Mouse (Mus musculus) B cell, adult 2 months (primary cell): ENCODE measurements around the gene Slc4a3.

Experiments
- DNase-seq, 2 experiments: peaks; one replicate each; pipeline ENCODE4 v3.0.0; 2022

The Slc4a3 gene

DNA sequence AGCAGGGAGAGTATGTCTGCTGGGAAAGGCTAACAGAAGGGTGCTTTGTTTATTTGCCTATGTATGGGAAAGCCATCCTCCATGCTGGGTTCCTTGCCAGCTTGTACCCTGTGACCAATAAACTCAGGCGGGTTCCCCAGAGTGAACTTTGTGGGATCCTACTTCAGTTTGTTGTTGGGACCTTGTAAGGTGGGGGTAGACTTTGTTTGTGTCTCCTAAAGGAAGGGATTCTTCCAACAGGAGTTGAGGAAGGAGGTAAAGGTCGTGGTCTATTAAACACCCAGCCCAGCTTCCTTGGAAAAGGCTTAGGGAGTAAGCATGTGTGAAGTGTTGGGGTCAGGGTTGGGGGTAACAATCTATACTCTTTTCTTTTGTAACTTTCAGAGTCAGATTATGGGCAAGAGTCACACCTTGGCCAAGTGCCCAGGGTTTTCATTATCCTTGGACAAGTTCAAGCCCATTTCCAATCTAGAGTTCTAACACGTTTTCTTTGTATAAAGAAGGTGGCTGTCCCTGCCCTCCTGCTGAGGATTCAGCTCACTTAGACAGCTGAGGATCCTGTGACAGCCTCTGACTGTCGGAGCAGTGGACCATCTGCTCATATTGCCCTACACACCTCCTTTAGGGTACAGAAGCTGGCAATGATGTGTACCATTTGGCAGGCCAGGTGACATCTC is 15.3 kb downstream of the Slc4a3 start:
- DNase-seq = no peak

DNA sequence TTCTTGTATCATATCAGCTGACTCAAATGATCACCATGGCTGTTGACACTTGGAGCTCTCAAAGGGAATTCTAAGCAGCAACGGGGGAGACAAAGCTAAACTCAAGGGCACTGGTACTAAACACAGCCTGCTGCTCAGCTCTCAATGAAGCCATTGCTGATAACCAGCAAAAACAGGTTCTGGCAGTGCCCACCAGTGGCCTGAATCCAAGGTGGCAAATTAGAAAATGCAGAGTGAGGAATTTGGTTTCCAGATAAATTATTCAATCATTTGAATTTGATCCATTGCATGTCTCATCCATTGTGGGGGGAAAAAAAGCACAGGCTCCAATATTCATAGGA is 15.8 kb downstream of the Slc4a3 start:
- DNase-seq = no peak

DNA sequence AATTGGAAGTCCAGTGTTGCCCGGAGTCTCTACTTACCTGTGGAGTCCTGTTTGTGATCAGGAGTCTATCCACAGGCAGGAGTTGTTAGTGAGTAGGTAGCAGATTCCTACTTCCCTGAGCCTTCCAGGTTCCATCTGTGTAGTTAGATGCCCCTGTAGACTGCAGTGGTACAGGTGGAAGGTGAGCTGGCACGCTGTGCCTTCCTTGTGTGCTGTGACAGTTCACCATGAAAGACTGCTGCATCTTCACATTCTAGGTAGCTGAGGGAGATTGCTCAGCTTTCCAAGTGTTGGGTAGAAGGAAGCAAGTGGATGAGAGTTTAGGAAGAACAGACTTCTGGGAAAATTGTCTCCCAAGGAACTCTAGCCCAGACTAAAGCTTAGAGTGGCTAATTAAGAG is 18.0 kb downstream of the Slc4a3 start:
- DNase-seq = no peak

DNA sequence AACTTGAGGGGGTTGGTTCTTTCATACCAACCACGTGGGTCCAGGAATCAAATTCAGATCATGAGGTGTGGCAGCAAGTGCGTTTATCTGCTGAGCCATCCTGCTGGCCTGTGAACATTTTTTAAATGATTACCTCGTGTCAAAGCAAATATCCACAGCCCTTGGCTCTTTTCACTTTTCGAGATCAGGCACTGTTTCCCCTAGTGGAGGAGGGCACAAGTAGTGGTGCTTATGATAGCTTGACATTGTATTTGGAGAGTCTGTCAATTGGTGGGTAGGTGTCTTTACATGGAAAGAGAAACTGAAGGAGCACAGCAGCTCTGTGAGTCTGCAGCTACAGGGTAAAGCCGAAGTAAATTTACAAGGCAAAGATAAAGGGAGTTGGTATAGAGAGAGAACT is 18.9 kb downstream of the Slc4a3 start:
- DNase-seq = peak in 1 of 2 experiments; percentile 30

GRCm38 (mm10) chr1:75565616-75566015 is 19.6 kb downstream of the Slc4a3 start:
- peak; percentile 75 to 77 for DNase-seq

GRCm38 (mm10) chr1:75570403-75570802 is 24.3 kb downstream of the Slc4a3 start:
- no peak for DNase-seq

GRCm38 (mm10) chr1:75572776-75573175 is 26.7 kb downstream of the Slc4a3 start:
- DNase-seq = no peak

DNA sequence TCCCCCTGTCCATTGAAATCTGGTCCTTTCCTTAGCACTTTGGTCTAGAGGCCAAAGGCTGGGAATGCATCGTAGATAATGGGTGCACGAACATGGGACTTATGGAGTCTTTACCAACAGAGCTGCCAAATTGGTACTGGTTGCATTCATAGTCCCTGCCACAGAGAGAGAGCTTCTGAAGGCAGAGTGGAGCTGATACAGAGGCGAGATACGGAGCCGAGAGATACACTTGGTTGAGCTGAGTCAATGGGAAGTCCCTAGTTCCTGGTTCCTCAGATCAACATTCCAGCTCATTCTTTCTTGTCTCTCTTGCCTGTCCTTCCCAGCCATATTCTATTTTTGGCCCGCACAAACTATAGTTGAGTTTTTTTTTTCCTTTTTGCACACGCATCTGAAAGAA is 27.6 kb downstream of the Slc4a3 start:
- no peak for DNase-seq

DNA sequence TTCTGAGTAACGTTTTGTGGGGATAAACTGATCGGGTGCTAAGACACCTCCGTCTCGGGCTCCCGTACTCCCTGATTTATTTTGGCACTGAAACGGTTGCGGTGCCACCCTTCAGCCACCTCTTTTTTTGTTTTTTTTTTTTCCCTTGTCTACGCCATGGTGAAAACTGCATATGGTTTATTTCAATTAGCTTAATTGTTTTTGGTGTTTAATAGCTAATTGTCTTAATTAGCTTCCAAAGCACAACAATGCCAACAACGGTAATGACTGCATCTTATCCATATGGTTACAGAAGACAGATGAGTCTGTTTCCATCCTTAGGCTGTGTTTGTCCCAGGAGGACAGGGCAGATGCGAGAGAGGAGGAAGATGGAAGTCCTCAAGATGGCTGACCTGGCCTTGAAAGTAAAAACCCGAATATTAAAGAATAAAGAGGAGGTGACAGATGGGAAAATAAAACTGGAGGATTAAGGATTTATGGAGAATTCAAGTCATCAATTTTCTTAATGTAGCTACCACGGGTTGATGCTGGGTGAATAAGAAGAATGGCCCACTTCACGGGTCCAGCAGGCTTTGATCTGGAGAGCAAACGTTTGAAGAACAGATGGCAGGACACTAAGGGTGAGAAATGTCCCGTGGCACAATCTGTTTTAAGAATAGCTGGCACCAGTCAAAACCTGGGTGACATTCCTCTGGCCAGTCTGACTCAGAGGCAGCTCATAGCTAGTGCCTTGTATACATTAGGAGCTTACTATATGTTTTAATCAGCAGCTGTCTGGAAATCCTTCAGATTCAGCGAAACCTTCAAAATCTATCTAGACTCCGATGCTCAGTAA is 28.6 kb downstream of the Slc4a3 start:
- DNase-seq = no peak

- no peak for DNase-seq
Observed at GRCm38 (mm10) chr1:75581936-75582624, 36.0 kb downstream of the Slc4a3 start.

DNA sequence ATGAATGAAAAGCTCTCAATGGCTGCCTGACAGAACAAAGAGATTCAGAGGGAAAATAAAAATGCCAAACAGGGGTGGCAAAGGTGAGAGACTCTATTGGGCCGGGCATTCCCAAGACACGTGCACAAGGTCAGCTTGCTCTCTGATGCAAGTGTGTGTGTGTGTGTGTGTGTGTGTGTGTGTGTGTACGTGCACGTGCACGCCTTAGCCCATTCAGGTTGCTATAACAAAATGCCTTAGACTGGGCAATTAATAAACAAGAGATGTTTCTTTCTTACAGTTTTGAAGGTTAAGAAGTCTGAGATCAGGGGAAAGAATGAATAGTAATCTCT is 36.5 kb downstream of the Slc4a3 start:
- DNase-seq = no peak

DNA sequence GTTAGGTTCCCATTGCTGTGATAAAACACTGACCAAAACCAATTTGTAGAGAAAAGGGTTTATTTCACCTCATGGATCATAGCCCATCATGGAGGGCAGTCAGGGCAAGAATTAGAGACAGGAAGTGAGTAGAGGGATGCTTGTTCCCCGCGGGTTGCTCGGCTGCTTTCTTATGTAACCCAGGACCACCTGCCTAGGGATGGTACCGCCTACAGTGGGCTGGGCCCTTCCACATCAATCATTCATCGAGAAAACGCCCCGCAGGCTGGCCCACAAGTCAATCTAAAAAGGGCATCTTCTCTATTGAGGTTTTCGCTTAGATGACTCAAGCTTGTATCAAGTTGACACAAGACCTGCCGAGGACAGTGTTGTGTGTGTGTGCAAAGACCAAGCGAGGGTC is 37.0 kb downstream of the Slc4a3 start:
- no peak for DNase-seq

DNA sequence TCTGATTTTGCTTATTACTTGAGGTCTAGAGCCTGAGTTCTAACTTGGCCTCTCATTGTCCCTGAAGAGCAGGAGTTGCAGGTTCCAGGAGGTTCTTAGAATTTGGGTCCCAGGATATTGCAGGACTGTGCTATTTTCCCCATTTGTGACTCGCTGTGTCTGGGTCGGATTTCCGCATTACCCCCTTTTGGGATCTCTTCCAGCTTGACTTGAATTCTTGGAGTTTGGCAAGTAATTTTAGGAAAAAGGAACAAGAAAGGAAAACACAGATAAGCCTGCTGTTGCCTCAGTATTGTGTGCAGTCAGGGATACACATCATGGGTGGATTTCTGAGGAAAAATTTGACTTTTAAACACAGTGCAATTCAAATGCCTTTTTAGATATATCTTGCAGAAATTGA is 40.7 kb downstream of the Slc4a3 start:
- no peak for DNase-seq

- no peak for DNase-seq
Observed at GRCm38 (mm10) chr1:75587738-75588719, 42.0 kb downstream of the Slc4a3 start.

DNA sequence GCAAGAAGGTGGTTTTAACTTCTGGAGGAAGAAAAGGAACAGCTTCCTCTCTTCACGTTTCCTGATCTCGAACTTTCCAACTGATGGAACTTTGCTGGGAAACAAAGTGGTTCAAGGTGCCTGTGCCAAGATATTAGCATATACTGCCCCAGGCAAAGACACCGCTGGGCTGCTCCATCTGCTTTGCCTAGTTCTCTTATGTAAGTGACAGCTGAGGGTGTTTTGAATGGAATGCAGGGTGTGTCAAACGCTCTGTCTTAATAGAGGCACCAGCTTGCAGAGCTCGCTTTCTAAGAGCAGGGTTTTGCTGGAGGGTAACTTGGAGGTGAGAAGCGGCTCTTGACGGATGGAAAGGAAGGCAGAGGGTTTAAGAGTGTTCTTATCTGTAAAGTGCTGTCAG is 42.8 kb downstream of the Slc4a3 start:
- no peak for DNase-seq

DNA sequence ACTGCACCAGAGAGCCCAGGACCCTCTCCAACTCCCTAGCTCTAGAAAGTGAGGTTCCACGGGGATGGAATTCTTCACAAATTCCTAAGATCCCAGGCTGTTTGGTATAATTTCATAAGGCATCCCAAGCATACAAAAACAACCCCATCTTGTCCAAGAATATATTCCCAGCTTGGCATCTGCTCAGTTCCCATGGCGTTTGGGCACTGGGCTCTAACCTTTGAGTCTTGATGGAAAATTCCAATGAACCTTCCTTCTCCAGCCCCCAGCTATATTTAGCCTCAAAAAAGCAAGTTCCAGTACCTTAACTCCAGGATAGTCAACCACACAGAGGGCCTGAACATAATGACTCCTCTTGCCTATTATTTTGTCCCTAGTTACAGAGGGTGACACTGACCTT is 43.9 kb downstream of the Slc4a3 start:
- no peak for DNase-seq

- no peak for DNase-seq
Observed at GRCm38 (mm10) chr1:75593956-75594355, 47.9 kb downstream of the Slc4a3 start.

DNA sequence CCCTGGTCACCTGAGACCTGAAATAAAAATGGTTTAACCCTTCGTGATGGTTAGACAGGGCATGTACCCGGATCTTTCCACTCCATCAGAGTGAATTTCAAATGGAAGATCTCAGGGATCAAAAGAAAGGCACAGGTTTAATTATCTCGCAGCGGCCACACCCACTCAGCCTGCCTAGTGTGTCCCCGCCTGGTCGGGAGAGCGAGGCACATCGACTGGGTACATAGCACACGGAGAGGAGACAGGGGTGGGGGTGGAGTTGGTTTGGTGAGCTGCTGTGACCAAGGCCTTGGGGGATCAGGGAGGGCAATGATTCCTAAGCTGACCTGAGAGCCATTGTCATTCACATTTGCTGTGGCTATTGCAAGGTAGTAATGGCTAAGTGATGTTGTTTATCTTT is 48.8 kb downstream of the Slc4a3 start:
- no peak for DNase-seq

- no peak for DNase-seq
Observed at GRCm38 (mm10) chr1:75595930-75596329, 49.9 kb downstream of the Slc4a3 start.

DNA sequence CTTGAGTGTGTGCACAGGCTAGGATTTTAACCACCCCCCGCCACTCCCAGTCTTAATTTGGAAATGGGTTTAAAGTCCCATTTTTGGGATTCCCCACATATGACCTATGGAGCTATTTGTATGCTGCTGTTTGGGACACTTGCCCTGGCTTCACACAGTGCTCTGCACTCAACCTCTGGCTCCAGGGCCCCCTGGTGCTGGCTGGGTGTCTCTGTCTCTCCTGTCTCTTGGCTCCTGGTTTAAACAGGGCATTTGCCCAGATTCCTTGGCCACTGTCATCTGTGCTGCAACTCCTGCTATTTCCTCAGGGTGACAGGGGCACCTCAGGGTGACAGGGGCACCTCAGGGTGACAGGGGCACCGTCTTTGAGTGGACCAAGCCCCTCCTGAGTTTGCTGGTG is 50.8 kb downstream of the Slc4a3 start:
- no peak for DNase-seq

DNA sequence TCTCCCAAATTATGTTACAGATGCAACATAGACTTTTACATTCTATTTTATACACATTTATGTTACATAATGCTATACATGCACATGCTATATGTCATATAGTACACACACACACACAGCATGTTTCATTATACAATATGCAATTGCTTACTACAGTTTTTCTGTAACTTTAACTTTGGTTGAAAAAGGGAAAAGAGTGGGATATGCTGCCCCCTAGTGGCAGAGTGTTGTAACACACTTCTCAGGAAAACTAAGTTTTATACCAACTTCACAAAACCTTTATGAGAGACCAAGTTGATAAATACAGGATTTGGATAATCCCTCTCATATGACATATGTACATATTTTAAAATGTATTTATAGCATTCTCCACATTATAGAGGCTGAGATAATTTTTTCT is 51.6 kb downstream of the Slc4a3 start:
- DNase-seq = peak; percentile 82 to 86

- no peak for DNase-seq
Observed at GRCm38 (mm10) chr1:75601738-75602137, 55.7 kb downstream of the Slc4a3 start.

GRCm38 (mm10) chr1:75603584-75603983 is 57.5 kb downstream of the Slc4a3 start:
- DNase-seq = no peak
